In the genomic region with DNA sequence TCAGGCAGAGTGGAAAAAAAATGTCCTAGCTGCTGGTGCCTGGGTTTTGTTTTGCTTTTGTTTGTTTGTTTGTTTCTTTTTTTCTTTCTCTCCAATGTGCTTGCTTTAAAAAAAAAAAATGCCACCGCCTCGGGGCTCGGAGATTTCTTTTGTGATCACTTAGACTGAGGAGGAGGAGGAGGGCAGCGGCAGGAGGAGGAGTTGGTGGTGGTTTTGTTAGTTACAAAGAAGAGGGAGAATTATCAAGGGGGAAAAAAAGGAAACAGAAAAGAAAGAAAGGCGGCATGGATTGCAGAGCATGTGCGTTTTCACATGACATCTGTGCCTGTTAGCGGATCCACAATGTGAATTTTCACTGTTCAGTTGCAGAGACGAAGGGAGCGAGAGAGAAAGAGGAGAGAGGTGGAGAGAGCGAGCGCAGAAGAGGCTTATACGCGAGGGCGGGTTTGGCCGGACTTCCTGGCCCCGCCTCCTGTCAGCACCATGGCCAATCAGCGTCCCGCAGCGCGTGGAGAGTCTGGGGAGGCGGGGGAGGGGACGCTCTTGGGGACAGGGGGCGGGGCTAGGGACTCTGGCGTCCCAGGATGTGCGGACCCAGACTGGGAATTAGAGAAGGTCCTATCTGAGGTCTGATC, we compare ENCODE assay signal across 7 mouse cellular contexts. TPM values are rescaled to one million over a fixed set of nuclear protein-coding genes. Genes with fewer than 3 reads are reported as not detected.
A peak's percentile ranks its signal among the peaks of the same experiment; 100 is the strongest.
DNase-seq lines count a peak whose midpoint lies in the region; ATAC-seq lines count a peak whose summit lies in the region.

TSS of gene Rorb (minus strand) at position 404 of the 635 bp plus-strand sequence.

- H3K27me3 ChIP-seq in intestine, embryonic 16.5 days (replicated peaks; ENCODE audit: control insufficient read depth, insufficient read depth, low read length), result peaks cover 13% of the 10 kb centered on the region

- no peaks in the 10 kb centered on the region for H3K36me3 ChIP-seq in intestine, embryonic 16.5 days (ENCODE audit: control insufficient read depth, insufficient read depth, low read length)

- ATAC-seq in granulocyte monocyte progenitor cell, adult 5-6 weeks (replicated peaks; ENCODE audit: poor library complexity, severe bottlenecking), result peak; percentile 93
- peak; percentile 99 for ATAC-seq in intestine, embryonic 16.5 days

- DNase-seq in adrenal gland, postnatal 36 days, result peak; percentile 90 to 91
- DNase-seq in embryo, embryonic 9.5 days (ENCODE audit: extremely low spot score), result peak; percentile 91
- DNase-seq in left cerebral cortex, postnatal 14 days (ENCODE audit: low spot score in 2 of 2), result peak; percentile 83 to 84
- DNase-seq in mesoderm, embryonic 11.5 days (ENCODE audit: low read depth, low spot score), result peak; percentile 91
- peak; percentile 54 for DNase-seq in skeletal muscle tissue, adult 2 months (ENCODE audit: low read depth, low spot score)

- H3K4me1 ChIP-seq in intestine, embryonic 16.5 days (ENCODE audit: control insufficient read depth, insufficient read depth, low read length), result peaks cover 9% of the 10 kb centered on the region

- 0% methylated on average over 24 of the region's 25 CpGs for WGBS in intestine, embryonic 16.5 days

- H3K9me3 ChIP-seq in intestine, embryonic 16.5 days (ENCODE audit: control insufficient read depth, low read length), result no peaks in the 10 kb centered on the region

- H3K27ac ChIP-seq in intestine, embryonic 16.5 days (ENCODE audit: low read length), result no peak within 1 kb of the TSS

- peak within 1 kb of the TSS; percentile 97 for H3K4me2 ChIP-seq in intestine, embryonic 16.5 days (ENCODE audit: low read depth, low read length)

- peak within 1 kb of the TSS; percentile 58; the same call in 1 of the 2 replicates for H3K9ac ChIP-seq in intestine, embryonic 16.5 days (ENCODE audit: low read depth, low read length)

- H3K4me3 ChIP-seq in intestine, embryonic 16.5 days (ENCODE audit: low read length), result peak within 1 kb of the TSS; percentile 55

- intact Hi-C loops in left cerebral cortex, postnatal 14 days (cut with DNase I), result no loop called here

RNA-seq across cellular contexts. Expression of gene Rorb, which starts in this region (rescaled TPM):
- under 1 TPM; 0.23 to 0.26 TPM for total RNA-seq in adrenal gland, postnatal 36 days (2021)
- not detected in 2 replicates for total RNA-seq in granulocyte monocyte progenitor cell, adult 5-6 weeks (2014; fragmentation: Nextera tagmentation)
- total RNA-seq in granulocyte monocyte progenitor cell, adult 5-6 weeks (2017), result not detected in 2 replicates
- 0.42 and 0.43 TPM in 2 replicates for polyA plus RNA-seq in intestine, embryonic 16.5 days (2015; fragmentation: Nextera tagmentation; extraction: Ambion mirVana)
- 10 to 100 TPM; 53.4 to 75.6 TPM for total RNA-seq in left cerebral cortex, postnatal 14 days (2021)

Comparison
In these comparisons a context has a peak if more than half of its experiments do, and no peak if none do; other contexts are left out.
1. RNA of gene Rorb (total RNA-seq): 53.4 to 75.6 TPM in left cerebral cortex, postnatal 14 days; 0.23 to 0.26 TPM in adrenal gland, postnatal 36 days and not detected in granulocyte monocyte progenitor cell, adult 5-6 weeks; every median in the first group is over 10 times any median in the second.
2. Peak in DNase-seq in adrenal gland, postnatal 36 days; RNA of the gene not detected or under 1 TPM.
3. Peak in ATAC-seq in granulocyte monocyte progenitor cell, adult 5-6 weeks; RNA of the gene not detected or under 1 TPM.
4. Peak in ATAC-seq, H3K4me3 ChIP-seq, H3K9ac ChIP-seq and H3K4me2 ChIP-seq in intestine, embryonic 16.5 days; RNA of the gene not detected or under 1 TPM.
5. Peak in every context shown above with its lines, with median percentiles within 50 percentile points of each other: DNase-seq.